Mouse (Mus musculus): ENCODE data around the gene Cenpo. TPM values are rescaled to one million over a fixed set of nuclear protein-coding genes. Genes with fewer than 3 reads are reported as not detected.

Gene Cenpo
- polyA plus RNA-seq, 1 experiment from 2014 or later = 14.8 TPM

DNA sequence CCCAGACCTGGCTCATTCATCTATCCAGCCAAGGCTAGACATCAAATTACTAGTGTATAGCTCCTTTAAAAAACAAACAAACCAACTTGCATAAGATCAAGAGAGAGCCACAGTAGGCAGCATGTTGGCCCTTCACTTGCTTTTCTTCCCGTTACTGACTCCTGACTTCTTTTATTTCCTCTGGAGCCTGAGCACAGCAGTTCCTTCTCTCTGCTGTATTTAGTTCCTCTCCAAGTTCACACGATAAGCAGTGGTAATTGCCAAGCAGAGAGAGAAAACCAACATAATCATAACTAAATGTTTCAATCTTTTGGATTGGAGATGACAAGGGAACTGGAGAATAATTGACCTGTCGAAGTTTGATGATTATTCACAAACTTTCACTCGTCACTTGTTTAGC is 1.3 kb downstream of the Cenpo start:
- H3K4me2 ChIP-seq = peak overlapping the region; percentile 74
- H3K9ac ChIP-seq = peak overlapping the region; percentile 74; the same call in 1 of the 2 replicates
- no peak for ATAC-seq
- peak overlapping the region; percentile 73 for H3K4me3 ChIP-seq
- no peaks in the 10 kb centered on the region for H3K27me3 ChIP-seq
- WGBS = 41% methylated on average over 4 of the region's 4 CpGs
- no peaks in the 10 kb centered on the region for H3K9me3 ChIP-seq (replicated peaks)
- peaks cover 20% of the 10 kb centered on the region for H3K4me1 ChIP-seq
- H3K36me3 ChIP-seq (ENCODE audit: poor library complexity, severe bottlenecking) = peaks cover 31% of the 10 kb centered on the region
- H3K27ac ChIP-seq = no peak overlapping the region

DNA sequence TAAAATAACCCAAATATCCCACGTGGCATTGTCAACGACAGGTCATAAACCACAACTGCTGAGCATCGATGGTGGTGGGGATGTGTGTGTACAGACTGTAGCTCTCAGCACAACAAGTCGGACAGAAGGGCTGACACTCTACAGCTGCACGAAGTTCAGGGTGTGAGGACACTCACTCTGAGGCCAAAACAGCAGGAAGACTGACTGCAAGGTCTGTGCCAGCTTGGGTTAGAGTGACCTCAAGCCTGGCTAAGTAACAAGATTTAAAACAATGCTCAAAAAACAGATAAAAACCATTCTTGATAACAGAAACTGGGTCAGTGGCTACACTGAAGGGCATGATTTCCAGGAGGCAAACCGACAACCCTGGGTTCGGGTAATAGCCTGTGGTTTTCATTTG is 3.9 kb downstream of the Cenpo start:
- Histone ChIP-seq H3K9me3 (replicated peaks) (no peaks in the 10 kb centered on the region), H3K4me1 (peaks cover 19% of the 10 kb centered on the region), H3K27me3 (no peaks in the 10 kb centered on the region), H3K27ac (no peak overlapping the region), H3K36me3 (ENCODE audit: poor library complexity, severe bottlenecking) (peaks cover 52% of the 10 kb centered on the region), H3K9ac (no peak overlapping the region), H3K4me2 (no peak overlapping the region), H3K4me3 (no peak overlapping the region)
- ATAC-seq = no peak
- 96% methylated on average over 7 of the region's 7 CpGs for WGBS

DNA sequence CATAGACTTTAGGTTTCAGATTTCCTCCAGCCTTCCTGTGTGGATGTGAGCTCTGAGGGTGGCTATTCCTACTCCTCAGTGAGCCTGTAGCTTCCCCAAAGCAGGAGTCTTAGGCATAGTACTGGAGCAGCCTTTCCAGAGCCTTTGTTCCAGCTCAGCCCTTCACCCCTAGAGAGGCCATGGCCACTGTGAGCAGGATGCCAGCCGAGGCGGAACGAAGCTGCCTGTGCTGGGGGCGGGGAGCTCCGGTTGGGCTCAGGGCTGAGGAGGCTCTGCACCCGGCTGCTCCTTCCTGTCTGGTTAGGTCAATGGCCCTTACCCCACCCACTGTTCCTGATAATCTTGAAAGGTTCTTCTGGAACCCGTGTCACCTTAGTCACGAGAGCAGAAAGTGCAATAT is 21.2 kb downstream of the Cenpo start:
- ATAC-seq = no peak
- H3K9ac ChIP-seq = no peak overlapping the region
- H3K4me1 ChIP-seq = no peaks in the 10 kb centered on the region
- 85% methylated on average over 8 of the region's 8 CpGs for WGBS
- no peak overlapping the region for H3K4me2 ChIP-seq
- H3K27me3 ChIP-seq = no peaks in the 10 kb centered on the region
- peaks cover 92% of the 10 kb centered on the region for H3K36me3 ChIP-seq (ENCODE audit: poor library complexity, severe bottlenecking)
- H3K4me3 ChIP-seq = no peak overlapping the region
- H3K9me3 ChIP-seq (replicated peaks) = no peaks in the 10 kb centered on the region
- no peak overlapping the region for H3K27ac ChIP-seq

DNA sequence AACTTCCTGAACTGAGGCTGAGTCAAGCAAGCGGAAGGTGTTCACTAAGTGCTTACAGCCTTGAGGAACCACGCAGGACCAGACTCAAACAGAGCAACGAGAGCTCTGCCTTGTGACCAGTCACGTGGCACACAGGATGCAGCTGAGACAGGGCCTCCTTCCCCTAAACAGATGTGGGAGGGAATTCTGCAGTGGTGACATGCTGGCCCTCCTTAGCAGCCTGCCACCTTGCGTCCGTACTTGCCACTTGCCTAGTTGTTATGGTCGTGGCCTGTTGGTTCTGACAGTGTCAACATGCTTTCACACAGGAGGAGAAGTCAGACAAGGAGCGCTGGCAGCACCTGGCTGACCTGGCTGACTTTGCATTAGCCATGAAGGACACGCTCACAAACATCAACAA is 22.9 kb downstream of the Cenpo start:
- Histone ChIP-seq H3K9ac (no peak overlapping the region), H3K4me3 (no peak overlapping the region), H3K9me3 (replicated peaks) (no peaks in the 10 kb centered on the region), H3K4me1 (no peaks in the 10 kb centered on the region), H3K36me3 (ENCODE audit: poor library complexity, severe bottlenecking) (peaks cover 93% of the 10 kb centered on the region), H3K27ac (no peak overlapping the region), H3K4me2 (no peak overlapping the region), H3K27me3 (no peaks in the 10 kb centered on the region)
- no peak for ATAC-seq
- 93% methylated on average over 9 of the region's 9 CpGs for WGBS

DNA sequence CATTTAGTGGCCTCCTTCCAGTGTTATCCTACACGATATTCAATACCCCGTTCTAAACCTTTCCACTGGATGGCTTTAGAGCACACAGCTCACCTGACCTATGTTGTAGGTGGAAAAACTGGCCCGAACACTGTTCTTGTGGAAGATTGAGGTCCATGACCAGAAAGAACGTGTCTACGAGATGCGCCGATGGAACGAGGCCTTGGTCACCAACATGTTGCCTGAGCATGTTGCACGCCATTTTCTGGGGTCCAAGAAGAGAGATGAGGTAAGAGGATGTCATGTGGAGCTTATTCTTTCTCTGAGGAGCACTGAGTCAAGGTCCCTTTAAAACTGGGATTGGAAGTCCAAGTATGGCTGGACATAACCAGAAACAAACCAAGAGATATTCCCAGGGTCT is 24.9 kb downstream of the Cenpo start:
- H3K36me3 ChIP-seq (ENCODE audit: poor library complexity, severe bottlenecking) = peaks cover 87% of the 10 kb centered on the region
- no peaks in the 10 kb centered on the region for H3K4me1 ChIP-seq
- H3K4me3 ChIP-seq = no peak overlapping the region
- WGBS = 95% methylated on average over 9 of the region's 9 CpGs
- no peak for ATAC-seq
- H3K27me3 ChIP-seq = no peaks in the 10 kb centered on the region
- H3K9me3 ChIP-seq (replicated peaks) = no peaks in the 10 kb centered on the region
- no peak overlapping the region for H3K27ac ChIP-seq
- H3K4me2 ChIP-seq = no peak overlapping the region
- no peak overlapping the region for H3K9ac ChIP-seq

DNA sequence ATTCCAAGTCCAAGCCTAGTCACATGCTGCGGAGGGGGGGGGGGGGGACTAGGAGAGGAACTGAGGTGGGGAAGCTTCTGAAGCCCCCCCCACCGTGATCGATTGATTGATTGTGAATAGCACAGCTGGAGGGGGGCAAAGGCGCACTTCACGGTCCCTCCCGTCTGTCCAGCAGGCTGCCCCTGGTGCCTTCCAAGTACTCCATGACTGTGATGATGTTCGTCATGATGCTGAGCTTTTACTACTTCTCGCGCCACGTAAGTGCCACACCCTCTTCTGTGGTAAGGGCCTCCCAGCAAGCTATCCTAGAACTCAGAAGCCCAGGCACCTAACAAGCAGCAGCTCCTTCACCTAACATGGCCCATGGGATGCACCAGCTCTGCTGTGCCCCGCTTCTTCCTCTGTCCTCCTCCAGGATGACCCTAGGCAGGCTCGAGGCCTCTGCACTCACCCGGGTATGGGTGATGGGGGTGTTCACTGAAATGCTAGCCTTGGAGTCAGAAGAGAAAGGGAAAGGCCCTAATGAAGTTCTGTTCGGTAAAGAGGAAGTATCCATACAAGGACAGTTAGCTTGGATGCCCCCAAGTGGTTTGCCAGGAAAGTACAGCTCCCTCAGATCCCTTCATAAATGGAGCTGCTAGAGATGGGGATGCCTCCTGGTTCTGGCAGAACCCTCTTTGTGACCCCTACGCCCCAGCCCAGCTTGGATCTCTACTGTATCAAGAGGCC is 25.5 kb downstream of the Cenpo start:
- peaks cover 87% of the 10 kb centered on the region for H3K36me3 ChIP-seq (ENCODE audit: poor library complexity, severe bottlenecking)
- H3K27ac ChIP-seq = no peak overlapping the region
- no peaks in the 10 kb centered on the region for H3K9me3 ChIP-seq (replicated peaks)
- 82% methylated on average over 15 of the region's 15 CpGs for WGBS
- H3K4me3 ChIP-seq = no peak overlapping the region
- no peak overlapping the region for H3K4me2 ChIP-seq
- 0 out of 2 replicates have a peak, but pooled peaks have one; percentile 19 for ATAC-seq
- no peaks in the 10 kb centered on the region for H3K27me3 ChIP-seq
- no peak overlapping the region for H3K9ac ChIP-seq
- no peaks in the 10 kb centered on the region for H3K4me1 ChIP-seq

DNA sequence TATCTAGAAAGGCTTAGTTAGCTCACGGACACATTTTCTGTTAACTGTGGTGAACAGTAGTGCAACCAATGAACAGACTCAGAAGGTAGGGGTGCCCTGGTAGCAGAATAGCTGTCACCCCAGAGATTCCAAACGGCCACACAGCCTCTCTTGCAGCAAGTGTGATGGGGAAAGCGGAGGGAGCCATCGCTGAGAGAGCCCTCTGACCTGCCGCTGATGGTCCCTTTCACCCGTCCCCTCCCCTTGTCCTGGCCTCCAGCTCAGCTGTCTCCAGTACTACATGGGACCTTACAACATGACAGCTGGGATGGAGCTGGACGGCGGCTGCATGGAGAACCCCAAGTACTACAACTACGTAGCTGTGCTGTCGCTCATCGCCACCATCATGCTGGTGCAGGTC is 28.0 kb downstream of the Cenpo start:
- Histone ChIP-seq H3K9me3 (replicated peaks) (no peaks in the 10 kb centered on the region), H3K27me3 (no peaks in the 10 kb centered on the region), H3K36me3 (ENCODE audit: poor library complexity, severe bottlenecking) (peaks cover 72% of the 10 kb centered on the region), H3K4me3 (no peak overlapping the region), H3K4me2 (no peak overlapping the region), H3K27ac (no peak overlapping the region), H3K4me1 (no peaks in the 10 kb centered on the region), H3K9ac (no peak overlapping the region)
- 93% methylated on average over 11 of the region's 11 CpGs for WGBS
- no peak for ATAC-seq

DNA sequence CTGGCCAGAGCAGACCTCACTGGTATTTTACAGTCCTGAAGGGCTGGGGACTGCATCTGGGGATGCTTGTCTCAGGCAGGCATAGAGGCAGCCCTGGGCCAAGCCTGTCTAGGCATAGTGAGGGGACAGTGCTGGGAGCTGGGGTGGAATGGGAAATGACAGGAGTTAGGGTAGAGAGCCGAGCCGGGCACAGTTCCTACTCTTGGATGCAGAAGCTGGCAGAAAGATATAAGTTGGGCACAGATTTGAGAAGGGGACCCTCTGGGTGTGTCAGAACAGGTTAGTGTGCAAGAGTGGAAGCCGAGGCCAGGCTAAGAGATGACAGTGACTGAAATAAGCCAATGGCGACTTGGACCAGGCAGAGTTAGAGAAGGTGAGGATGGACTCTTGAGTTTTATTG is 31.9 kb downstream of the Cenpo start:
- ATAC-seq = no peak
- H3K4me2 ChIP-seq = no peak overlapping the region
- H3K36me3 ChIP-seq (ENCODE audit: poor library complexity, severe bottlenecking) = peaks cover 68% of the 10 kb centered on the region
- 90% methylated on average over 4 of the region's 4 CpGs for WGBS
- no peaks in the 10 kb centered on the region for H3K9me3 ChIP-seq (replicated peaks)
- no peaks in the 10 kb centered on the region for H3K4me1 ChIP-seq
- H3K27ac ChIP-seq = no peak overlapping the region
- no peaks in the 10 kb centered on the region for H3K27me3 ChIP-seq
- no peak overlapping the region for H3K4me3 ChIP-seq
- H3K9ac ChIP-seq = no peak overlapping the region

DNA sequence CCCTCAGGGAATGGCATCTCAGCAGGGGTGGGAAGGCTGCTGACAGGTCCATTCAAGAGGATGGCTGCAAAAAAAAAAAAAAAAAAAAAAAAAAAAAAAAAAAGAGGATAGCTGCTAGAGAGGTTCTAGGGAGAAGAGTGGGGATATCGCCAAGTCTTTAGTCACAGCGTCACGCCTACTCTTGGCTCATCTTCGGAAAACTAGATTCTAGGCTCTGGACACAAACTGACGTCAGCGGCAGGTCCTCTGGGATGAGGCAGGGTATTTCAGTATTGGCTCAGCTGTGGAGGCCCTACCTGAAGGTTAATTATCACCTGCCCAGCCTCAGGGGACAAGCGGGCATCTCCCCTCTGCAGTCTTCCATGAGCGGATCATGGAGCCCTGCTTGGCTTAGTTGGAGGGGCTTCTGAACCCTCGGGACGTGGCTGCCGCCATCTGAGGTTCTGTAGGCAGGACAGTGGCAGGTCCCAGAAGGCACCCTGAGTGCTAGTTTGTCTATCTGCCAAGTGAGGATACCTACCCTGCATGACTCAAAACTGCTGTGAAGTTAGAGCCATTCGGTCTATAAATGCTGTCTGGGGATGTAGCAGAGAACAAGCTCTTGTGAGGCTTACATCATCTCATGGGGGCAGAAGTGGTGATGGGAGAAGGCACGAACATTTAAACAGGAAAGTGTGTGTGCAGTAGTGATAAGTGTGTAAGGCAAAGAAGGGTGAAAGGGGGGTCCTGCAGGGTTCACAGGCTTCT is 32.5 kb downstream of the Cenpo start:
- ATAC-seq = no peak
- no peak overlapping the region for H3K4me3 ChIP-seq
- peaks cover 65% of the 10 kb centered on the region for H3K36me3 ChIP-seq (ENCODE audit: poor library complexity, severe bottlenecking)
- H3K27me3 ChIP-seq = no peaks in the 10 kb centered on the region
- no peak overlapping the region for H3K9ac ChIP-seq
- H3K4me1 ChIP-seq = no peaks in the 10 kb centered on the region
- no peak overlapping the region for H3K27ac ChIP-seq
- WGBS = 87% methylated on average over 13 of the region's 13 CpGs
- no peaks in the 10 kb centered on the region for H3K9me3 ChIP-seq (replicated peaks)
- H3K4me2 ChIP-seq = no peak overlapping the region

DNA sequence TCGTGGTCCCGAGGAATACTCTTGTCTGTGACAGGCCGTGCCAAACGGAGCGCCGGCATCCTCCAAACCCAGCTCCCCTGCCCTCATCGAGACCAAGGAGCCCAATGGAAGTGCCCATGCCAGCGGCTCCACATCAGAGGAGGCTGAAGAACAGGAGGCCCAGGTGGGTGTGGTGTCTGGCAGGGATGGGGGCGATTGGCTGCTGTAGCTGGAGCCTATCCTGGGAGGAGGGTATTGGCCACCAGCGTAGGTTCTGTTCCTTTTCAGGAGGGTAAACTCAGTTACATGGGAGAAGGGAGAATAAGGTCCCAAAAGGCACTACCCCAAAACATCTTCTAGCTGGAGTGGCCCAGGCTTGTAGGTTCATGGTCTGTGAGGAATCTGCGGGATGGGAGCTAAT is 34.8 kb downstream of the Cenpo start:
- ATAC-seq = no peak
- H3K4me3 ChIP-seq = no peak overlapping the region
- H3K9me3 ChIP-seq (replicated peaks) = no peaks in the 10 kb centered on the region
- H3K4me1 ChIP-seq = no peaks in the 10 kb centered on the region
- WGBS = 96% methylated on average over 11 of the region's 11 CpGs
- H3K4me2 ChIP-seq = no peak overlapping the region
- no peak overlapping the region for H3K9ac ChIP-seq
- H3K36me3 ChIP-seq (ENCODE audit: poor library complexity, severe bottlenecking) = peaks cover 47% of the 10 kb centered on the region
- no peak overlapping the region for H3K27ac ChIP-seq
- no peaks in the 10 kb centered on the region for H3K27me3 ChIP-seq

DNA sequence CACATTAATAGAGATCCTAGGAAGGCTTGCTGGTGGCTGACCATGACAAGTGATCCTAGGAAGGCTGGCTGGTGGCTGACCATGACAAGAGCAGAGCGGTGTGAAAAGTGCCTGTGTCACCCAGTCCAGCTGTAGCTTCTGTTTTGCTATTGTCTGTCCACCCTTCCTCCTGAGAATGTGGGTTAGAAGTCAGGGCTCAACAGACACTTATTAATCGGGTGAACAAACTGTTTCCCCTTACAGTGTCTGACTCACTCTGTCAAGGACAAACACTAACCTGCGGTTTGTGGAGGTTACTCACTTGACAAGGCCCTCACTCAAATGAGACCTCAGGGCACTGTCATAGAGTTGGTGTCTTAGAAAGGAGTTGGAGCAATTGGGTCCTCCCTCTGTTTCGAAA is 35.4 kb downstream of the Cenpo start:
- Histone ChIP-seq H3K27ac (no peak overlapping the region), H3K36me3 (ENCODE audit: poor library complexity, severe bottlenecking) (peaks cover 43% of the 10 kb centered on the region), H3K9ac (no peak overlapping the region), H3K9me3 (replicated peaks) (no peaks in the 10 kb centered on the region), H3K4me1 (no peaks in the 10 kb centered on the region), H3K4me2 (no peak overlapping the region), H3K27me3 (no peaks in the 10 kb centered on the region), H3K4me3 (no peak overlapping the region)
- ATAC-seq = no peak
- WGBS = 93% methylated on average over 4 of the region's 4 CpGs

DNA sequence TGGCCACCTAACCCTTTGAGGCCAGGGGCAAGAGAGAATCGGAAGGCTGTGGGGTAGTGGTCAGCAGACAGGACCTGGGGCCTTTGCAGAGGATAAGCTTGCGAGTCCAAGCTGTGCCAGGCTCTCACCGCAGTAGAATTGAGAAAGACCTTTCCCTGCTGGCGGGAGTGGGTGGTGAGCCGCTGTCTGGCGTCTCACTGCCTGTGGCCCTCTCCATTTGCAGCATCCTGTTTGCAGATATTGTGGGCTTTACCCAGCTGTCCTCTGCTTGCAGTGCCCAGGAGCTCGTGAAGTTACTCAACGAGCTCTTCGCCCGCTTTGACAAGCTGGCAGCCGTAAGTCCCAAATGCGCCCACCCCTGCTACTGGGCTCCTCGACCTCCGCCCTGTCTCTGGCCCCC is 39.5 kb downstream of the Cenpo start:
- Histone ChIP-seq H3K9ac (no peak overlapping the region), H3K9me3 (replicated peaks) (no peaks in the 10 kb centered on the region), H3K4me2 (no peak overlapping the region), H3K36me3 (ENCODE audit: poor library complexity, severe bottlenecking) (peaks cover 21% of the 10 kb centered on the region), H3K4me3 (no peak overlapping the region), H3K27me3 (no peaks in the 10 kb centered on the region), H3K27ac (no peak overlapping the region), H3K4me1 (no peaks in the 10 kb centered on the region)
- ATAC-seq = no peak
- 91% methylated on average over 14 of the region's 14 CpGs for WGBS
